Mouse (Mus musculus) retina, postnatal 7 days (tissue): ENCODE data around the gene Cers6.

ENCODE experiments used
- DNase-seq: peaks from one replicate; pipeline ENCODE4 v3.0.0-alpha.2; 2012; ENCODE audit warnings: low read depth, low spot score

Cers6 gene

GRCm38 (mm10) chr2:68879071-68879651 lies 17.9 kb downstream of the Cers6 start:
- DNase-seq, result no peak

GRCm38 (mm10) chr2:68884573-68884972 lies 23.3 kb downstream of the Cers6 start:
- DNase-seq, result no peak

- no peak for DNase-seq
Measured at GRCm38 (mm10) chr2:68885206-68885605, 24.0 kb downstream of the Cers6 start.

GRCm38 (mm10) chr2:68885766-68886496 lies 24.7 kb downstream of the Cers6 start:
- no peak for DNase-seq

GRCm38 (mm10) chr2:68886661-68887060 lies 25.4 kb downstream of the Cers6 start:
- DNase-seq, result no peak

- DNase-seq, result no peak
Measured at GRCm38 (mm10) chr2:68888094-68888705, 27.0 kb downstream of the Cers6 start.

GRCm38 (mm10) chr2:68889661-68890170 lies 28.5 kb downstream of the Cers6 start:
- no peak for DNase-seq

- no peak for DNase-seq
Measured at GRCm38 (mm10) chr2:68892476-68892875, 31.2 kb downstream of the Cers6 start.

GRCm38 (mm10) chr2:68895044-68895764 lies 34.0 kb downstream of the Cers6 start:
- no peak for DNase-seq

GRCm38 (mm10) chr2:68896196-68896595 lies 35.0 kb downstream of the Cers6 start:
- no peak for DNase-seq

GRCm38 (mm10) chr2:68899770-68900521 lies 38.7 kb downstream of the Cers6 start:
- no peak for DNase-seq

GRCm38 (mm10) chr2:68900640-68901378 lies 39.6 kb downstream of the Cers6 start:
- no peak for DNase-seq

GRCm38 (mm10) chr2:68901708-68902107 lies 40.5 kb downstream of the Cers6 start:
- DNase-seq, result no peak

- no peak for DNase-seq
Measured at GRCm38 (mm10) chr2:68902546-68902945, 41.3 kb downstream of the Cers6 start.

- no peak for DNase-seq
Measured at GRCm38 (mm10) chr2:68906921-68907320, 45.7 kb downstream of the Cers6 start.

- no peak for DNase-seq
Measured at GRCm38 (mm10) chr2:68907721-68908463, 46.7 kb downstream of the Cers6 start.

GRCm38 (mm10) chr2:68910727-68911126 lies 49.5 kb downstream of the Cers6 start:
- DNase-seq, result no peak

GRCm38 (mm10) chr2:68911587-68912483 lies 50.6 kb downstream of the Cers6 start:
- DNase-seq, result no peak

- DNase-seq, result no peak
Measured at GRCm38 (mm10) chr2:68915742-68916141, 54.5 kb downstream of the Cers6 start.
